Mouse (Mus musculus) hindbrain, embryonic 14.5 days (tissue): ENCODE measurements around the gene Fuz. TPM values are rescaled to one million over a fixed set of nuclear protein-coding genes. Genes with fewer than 3 reads are reported as not detected.
"Not testable (repeated sequence)": the region's sequence is repeated elsewhere in the genome, so short reads cannot be mapped to it uniquely, and the experiment has no call there.

Source experiments
- ATAC-seq: fragments of 200-750 bp; cut with Nextera tagmentation; 2 replicates; pipeline ENCODE4 v1.8.0; 2017; ENCODE audit warnings: moderate number of reproducible peaks, mild to moderate bottlenecking, moderate TSS enrichment, moderate library complexity; ENCODE audit not compliant: low FRiP score
- DNase-seq: peaks from one replicate; pipeline ENCODE4 v3.0.0-alpha.2; 2015; ENCODE audit warnings: low spot score
- H3K27ac ChIP-seq: fragments of 300-500 bp; sonication (generic); 2 replicates; pipeline ENCODE4 v1.5.1; 2014; ENCODE audit warnings: mild to moderate bottlenecking, moderate library complexity
- H3K27me3 ChIP-seq: fragments of 300-500 bp; sonication (generic); 2 replicates; pipeline ENCODE4 v1.6.1; 2014; ENCODE audit warnings: mild to moderate bottlenecking, low read length, mixed read lengths; ENCODE audit not compliant: control insufficient read depth, insufficient read depth
- H3K36me3 ChIP-seq: fragments of 300-500 bp; sonication (generic); replicated peaks from 2 replicates; pipeline ENCODE4 v1.6.1; 2014; ENCODE audit not compliant: control insufficient read depth, insufficient read depth
- H3K4me1 ChIP-seq: fragments of 300-500 bp; sonication (generic); replicated peaks from 2 replicates; pipeline ENCODE4 v1.6.1; 2014; ENCODE audit warnings: antibody characterized with exemption, low read length, mixed read lengths; ENCODE audit not compliant: control insufficient read depth, insufficient read depth
- H3K4me2 ChIP-seq: fragments of 300-500 bp; sonication (generic); replicated peaks from 2 replicates; pipeline ENCODE4 v1.6.1; 2014; ENCODE audit warnings: mild to moderate bottlenecking, moderate library complexity
- H3K4me3 ChIP-seq: fragments of 300-500 bp; sonication (generic); replicated peaks from 2 replicates; pipeline ENCODE4 v1.5.1; 2014; ENCODE audit warnings: mild to moderate bottlenecking, low read length
- H3K9ac ChIP-seq: fragments of 300-500 bp; sonication (generic); 2 replicates; pipeline ENCODE4 v1.6.1; 2014
- H3K9me3 ChIP-seq: fragments of 300-500 bp; sonication (generic); 2 replicates; pipeline ENCODE4 v1.6.1; 2016; ENCODE audit warnings: low read length; ENCODE audit not compliant: control insufficient read depth
- WGBS: fragments of 180-500 bp; shearing (Covaris S2); extraction: QIAGEN DNeasy Blood & Tissue Kit; methylation state at CpG from one replicate; pipeline ENCODE4 v1.1.7; 2014; 5-methylcytosine and 5-hydroxymethylcytosine counted together
- polyA plus RNA-seq: library from polyadenylated mRNA; unstranded; fragments of >200 nt; fragmentation: Nextera tagmentation; extraction: Ambion mirVana; gene quantifications from 2 replicates; pipeline ENCODE4 v1.2.1, GENCODE M21; 2014

Gene Fuz
- polyA plus RNA-seq, 1 experiment from 2014 or later, result 15.9 TPM

DNA sequence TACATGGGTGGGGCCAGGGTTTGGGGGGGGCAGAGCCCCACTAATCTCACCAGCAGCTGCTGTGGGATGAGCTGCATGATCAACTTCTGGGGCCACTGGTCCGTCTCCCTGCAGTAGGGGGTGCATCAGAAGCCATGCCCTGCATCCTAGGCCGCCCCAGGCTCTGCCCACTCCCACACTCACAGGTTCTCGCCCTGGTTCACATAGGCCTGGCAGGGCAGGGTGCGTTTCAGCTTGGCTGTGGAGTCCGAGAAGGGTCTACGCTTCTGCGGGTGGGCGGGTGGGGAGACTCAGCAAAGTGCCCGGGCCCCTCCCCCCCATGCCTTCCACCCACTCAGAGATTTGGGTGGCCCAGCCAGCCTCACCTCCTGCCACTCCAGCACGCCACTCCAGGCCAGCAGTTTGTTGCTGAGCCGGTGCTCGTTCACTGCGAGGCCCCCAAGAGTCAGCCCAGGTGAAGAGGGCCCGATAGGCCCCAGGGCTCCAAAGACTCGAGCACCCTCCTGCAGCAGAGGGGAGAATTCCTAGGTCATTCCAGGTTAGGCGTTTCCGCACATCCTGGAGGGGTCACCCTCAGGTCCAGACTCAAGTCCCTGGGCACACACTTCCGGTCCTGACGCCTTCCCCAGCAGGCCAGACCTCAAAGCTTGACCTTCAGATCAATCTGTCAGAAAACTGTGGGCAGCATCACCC, 28.7 kb upstream of the Fuz start:
- peaks cover 48% of the 10 kb centered on the region for H3K36me3 ChIP-seq
- no peaks in the 10 kb centered on the region for H3K9me3 ChIP-seq
- 67% methylated on average over 18 of the region's 19 CpGs for WGBS
- H3K27me3 ChIP-seq, result no peaks in the 10 kb centered on the region
- H3K4me2 ChIP-seq, result peak overlapping the region; percentile 89
- H3K9ac ChIP-seq, result peak overlapping the region; percentile 100
- no peak overlapping the region for H3K27ac ChIP-seq
- peak overlapping the region; percentile 96 for H3K4me3 ChIP-seq
- peaks cover 37% of the 10 kb centered on the region for H3K4me1 ChIP-seq
- DNase-seq (no peak), ATAC-seq (no peak)

DNA sequence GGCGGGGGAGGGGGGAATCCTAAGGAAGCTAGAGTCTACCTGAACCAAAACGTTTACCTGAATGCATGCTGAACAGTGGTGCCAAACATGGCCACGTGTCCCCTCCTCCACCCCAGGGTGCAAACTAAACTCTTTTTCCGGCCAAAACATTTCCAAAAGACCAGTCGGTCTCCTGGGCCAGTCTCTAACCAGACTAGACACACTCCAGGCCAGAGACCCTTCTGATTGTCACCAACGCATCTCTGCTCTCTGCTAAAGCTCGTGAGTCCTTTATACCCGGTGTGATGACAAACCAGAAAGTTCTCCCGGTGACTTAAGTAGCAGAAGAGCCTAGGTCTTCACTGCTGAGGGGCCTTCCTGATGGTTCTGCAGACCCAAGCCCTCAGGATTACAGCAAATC, 28.1 kb upstream of the Fuz start:
- Histone ChIP-seq H3K9ac (peak overlapping the region; percentile 100), H3K27me3 (no peaks in the 10 kb centered on the region), H3K36me3 (peaks cover 42% of the 10 kb centered on the region), H3K4me1 (peaks cover 37% of the 10 kb centered on the region), H3K9me3 (no peaks in the 10 kb centered on the region), H3K27ac (no peak overlapping the region), H3K4me3 (peak overlapping the region; percentile 96), H3K4me2 (peak overlapping the region; percentile 89)
- WGBS, result 54% methylated on average over 9 of the region's 9 CpGs
- DNase-seq (no peak), ATAC-seq (no peak)

DNA sequence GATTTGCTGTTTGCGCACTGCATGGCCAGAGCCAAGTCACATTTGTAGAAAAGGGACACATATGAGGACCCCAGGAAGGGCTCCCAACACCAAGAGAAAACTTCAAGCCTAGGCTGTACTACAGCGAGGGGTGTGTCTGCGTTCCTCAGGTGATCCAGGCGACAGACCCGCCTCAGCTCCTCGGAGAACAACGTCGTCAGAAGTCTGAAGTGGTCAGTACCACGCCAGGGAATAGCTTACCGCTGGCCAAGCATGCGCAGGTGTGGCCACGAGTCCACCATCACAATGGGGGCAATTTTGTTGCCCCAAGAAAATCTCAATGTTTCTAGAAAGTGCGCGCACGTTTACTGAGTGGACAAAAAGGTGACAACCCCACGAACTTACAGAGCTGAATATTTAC, 27.4 kb upstream of the Fuz start:
- ATAC-seq (no peak), DNase-seq (no peak)
- Histone ChIP-seq H3K27ac (peak overlapping the region; percentile 100), H3K4me2 (peak overlapping the region; percentile 89), H3K9ac (peak overlapping the region; percentile 100), H3K4me1 (peaks cover 37% of the 10 kb centered on the region), H3K9me3 (no peaks in the 10 kb centered on the region), H3K4me3 (peak overlapping the region; percentile 96), H3K27me3 (no peaks in the 10 kb centered on the region), H3K36me3 (peaks cover 35% of the 10 kb centered on the region)
- 6% methylated on average over 16 of the region's 16 CpGs for WGBS

DNA sequence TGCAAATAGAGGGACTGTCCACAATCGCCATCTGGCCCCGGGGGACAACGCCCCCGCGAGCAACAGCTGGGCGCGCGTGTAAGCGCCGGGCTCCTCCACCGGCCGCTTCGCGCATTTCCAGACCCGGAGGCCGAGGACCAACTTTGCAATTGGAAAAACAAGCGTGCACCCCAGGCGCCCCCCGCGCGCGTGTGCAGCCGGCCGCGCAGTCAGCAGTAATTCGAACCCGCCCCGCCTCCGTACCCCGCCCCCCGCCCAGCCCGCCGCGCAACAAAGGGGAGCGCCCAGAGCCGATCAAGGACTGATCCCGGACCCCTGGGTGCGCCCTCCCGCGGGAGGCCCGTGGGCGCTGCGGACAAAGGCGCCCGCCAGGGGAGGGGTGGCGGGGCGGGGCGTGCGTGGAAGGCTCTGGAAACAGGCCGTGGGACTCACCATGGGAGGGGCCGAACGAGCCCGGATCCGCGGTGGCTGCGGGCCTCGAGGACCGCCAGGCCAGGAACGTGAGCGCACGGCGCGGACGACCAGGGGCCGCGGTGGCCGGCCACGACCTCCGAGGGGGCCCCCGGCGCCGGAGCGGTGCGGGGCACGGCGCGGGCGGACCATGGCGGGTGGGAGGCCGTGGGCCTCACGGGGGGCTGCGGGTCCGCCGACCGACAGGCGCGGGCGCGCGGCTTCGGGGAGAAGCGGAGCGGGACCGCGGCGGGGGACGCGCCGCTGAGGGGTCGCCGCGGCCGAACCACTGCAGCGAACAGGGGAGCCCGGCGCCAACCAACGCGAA, 26.8 kb upstream of the Fuz start:
- peak; percentile 9; the same call in 1 of the 2 replicates for ATAC-seq
- Histone ChIP-seq H3K4me2 (peak overlapping the region; percentile 89), H3K4me1 (peaks cover 37% of the 10 kb centered on the region), H3K9me3 (no peaks in the 10 kb centered on the region), H3K36me3 (peaks cover 29% of the 10 kb centered on the region), H3K9ac (peak overlapping the region; percentile 100), H3K4me3 (peak overlapping the region; percentile 96), H3K27me3 (no peaks in the 10 kb centered on the region), H3K27ac (peak overlapping the region; percentile 100)
- DNase-seq, result peak; percentile 56
- under 1% methylated on average over 94 of the region's 108 CpGs for WGBS

DNA sequence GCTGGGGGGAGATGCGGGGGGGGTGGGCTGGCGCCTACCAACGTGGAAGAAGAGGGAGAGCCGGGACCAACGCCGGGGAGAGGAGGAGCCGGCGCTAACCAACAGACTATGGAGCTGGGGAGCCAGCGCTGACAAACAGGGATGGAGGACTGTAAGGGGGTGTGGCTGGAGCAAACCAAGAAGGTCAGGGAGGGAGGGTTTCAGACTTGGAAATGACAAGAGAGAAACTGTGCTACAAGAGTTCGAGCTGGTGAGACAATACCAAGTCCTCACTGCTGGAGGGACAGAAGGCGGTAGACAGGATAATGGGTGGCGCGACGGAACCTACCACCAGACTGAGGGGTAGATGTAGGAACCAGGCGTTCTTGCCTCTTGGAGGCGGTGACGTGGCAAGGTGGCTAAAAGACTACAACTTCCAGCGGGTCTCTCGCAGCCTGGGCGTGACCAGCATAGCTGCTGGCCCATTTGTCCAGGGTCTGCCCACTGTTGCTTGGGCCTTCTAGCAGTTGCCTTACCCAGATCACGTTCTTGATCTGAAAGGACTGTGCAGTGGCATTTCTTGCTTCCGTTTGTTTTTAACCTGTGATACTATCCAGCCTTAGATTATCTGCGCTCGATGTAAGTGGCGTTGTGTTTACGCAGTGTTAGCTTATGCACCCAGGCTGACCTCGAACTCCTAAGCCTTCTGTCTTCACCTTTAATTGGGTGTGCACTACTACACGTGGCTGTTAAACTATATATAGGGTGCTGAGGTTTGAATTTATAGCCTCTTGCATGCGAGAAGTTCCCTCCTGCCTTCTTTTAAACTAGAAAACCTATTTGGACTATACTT, 26.0 kb upstream of the Fuz start, which contains the start of gene Ptov1:
Gene Ptov1, minus strand, starts transcription at position 92 of the 832 bp plus-strand sequence.
- H3K9ac ChIP-seq, result peak within 1 kb of the TSS; percentile 100
- H3K27ac ChIP-seq, result peak within 1 kb of the TSS; percentile 100
- H3K4me3 ChIP-seq, result peak within 1 kb of the TSS; percentile 96
- ATAC-seq (peak; percentile 95), DNase-seq (peak; percentile 92)
- WGBS, result 10% methylated on average over 29 of the region's 29 CpGs
- H3K36me3 ChIP-seq, result peaks cover 21% of the 10 kb centered on the region
- H3K4me2 ChIP-seq, result peak within 1 kb of the TSS; percentile 89
- peaks cover 37% of the 10 kb centered on the region for H3K4me1 ChIP-seq
- H3K27me3 ChIP-seq, result no peaks in the 10 kb centered on the region
- no peaks in the 10 kb centered on the region for H3K9me3 ChIP-seq

DNA sequence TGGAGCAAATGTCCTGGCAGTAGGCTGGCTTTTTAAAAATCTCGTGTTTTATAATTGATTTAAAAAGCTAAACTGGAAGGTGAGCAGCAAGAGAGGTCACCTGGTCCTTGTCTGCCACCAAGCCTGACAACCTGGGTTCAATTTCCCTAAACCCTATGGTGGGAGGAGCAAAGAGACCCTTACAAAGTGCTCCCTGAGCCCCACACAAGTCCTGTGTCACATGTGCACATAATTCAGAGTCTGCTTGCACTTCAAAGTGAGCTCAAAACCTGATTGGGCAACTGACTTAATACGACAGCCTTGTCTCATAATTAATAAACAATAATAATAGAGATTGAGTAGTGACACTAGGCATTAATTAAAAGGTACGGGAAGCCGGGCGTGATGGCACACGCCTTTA, 25.3 kb upstream of the Fuz start:
- peak overlapping the region; percentile 100 for H3K9ac ChIP-seq
- WGBS, result 79% methylated on average over 6 of the region's 6 CpGs
- DNase-seq, result no peak

DNA sequence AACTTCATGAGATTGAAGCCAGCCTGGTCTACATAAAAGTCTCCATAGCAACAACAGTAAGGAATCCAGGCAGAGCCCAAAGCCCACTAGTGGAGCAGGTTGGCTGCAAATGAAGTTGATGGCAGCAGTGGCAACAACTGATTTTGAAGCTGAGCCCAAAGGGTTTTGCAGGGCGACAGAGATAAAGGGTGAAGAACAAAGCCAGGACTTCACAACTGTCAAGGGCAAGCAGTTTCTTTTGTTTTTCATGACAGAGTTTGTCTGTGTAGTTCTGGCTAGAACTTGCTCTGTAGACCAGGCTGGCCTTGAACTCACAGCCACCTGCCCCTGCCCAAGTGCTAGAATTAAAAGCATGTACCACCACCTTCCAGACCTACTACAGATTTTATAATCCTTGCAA, 24.7 kb upstream of the Fuz start:
- H3K4me1 ChIP-seq, result peaks cover 29% of the 10 kb centered on the region
- H3K9ac ChIP-seq, result no peak overlapping the region
- DNase-seq (no peak), ATAC-seq (no peak)
- 32% methylated on average over 1 of the region's 1 CpGs for WGBS
- H3K36me3 ChIP-seq, result peaks cover 13% of the 10 kb centered on the region
- H3K27ac ChIP-seq, result no peak overlapping the region
- no peak overlapping the region for H3K4me2 ChIP-seq
- no peaks in the 10 kb centered on the region for H3K9me3 ChIP-seq
- no peaks in the 10 kb centered on the region for H3K27me3 ChIP-seq
- H3K4me3 ChIP-seq, result no peak overlapping the region

More for the DNA sequence above, 25.3 kb upstream of the Fuz start:
- Histone ChIP-seq H3K4me3 (peak overlapping the region; percentile 96; the same call in 1 of the 2 replicates), H3K27ac (peak overlapping the region; percentile 100), H3K9me3 (no peaks in the 10 kb centered on the region), H3K36me3 (peaks cover 14% of the 10 kb centered on the region), H3K27me3 (no peaks in the 10 kb centered on the region), H3K4me1 (peaks cover 35% of the 10 kb centered on the region), H3K4me2 (peak overlapping the region; percentile 89)
- ATAC-seq, result no peak

DNA sequence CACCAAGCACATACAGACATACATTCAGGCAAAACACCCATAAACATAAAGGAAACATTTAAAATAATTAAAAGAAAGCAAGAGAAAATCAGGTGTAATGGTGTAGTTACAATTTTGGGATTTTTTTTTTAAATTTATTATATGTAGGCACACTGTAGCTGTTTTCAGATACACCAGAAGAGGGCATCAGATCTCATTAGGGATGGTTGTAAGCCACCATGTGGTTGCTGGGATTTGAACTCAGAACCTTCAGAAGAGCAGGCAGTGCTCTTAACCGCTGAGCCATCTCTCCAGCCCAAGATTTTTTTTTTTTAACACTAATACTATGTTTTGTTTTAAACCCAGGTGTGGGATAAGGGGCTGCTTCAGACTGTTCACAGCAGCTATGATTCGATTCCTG, 24.1 kb upstream of the Fuz start:
- not testable (repeated sequence) for H3K9ac ChIP-seq, H3K27ac ChIP-seq, DNase-seq, H3K4me3 ChIP-seq, ATAC-seq, H3K4me2 ChIP-seq, H3K9me3 ChIP-seq, H3K27me3 ChIP-seq
- Histone ChIP-seq H3K4me1 (peaks cover 23% of the 10 kb centered on the region), H3K36me3 (peaks cover 12% of the 10 kb centered on the region)
- 95% methylated on average over 2 of the region's 2 CpGs for WGBS

DNA sequence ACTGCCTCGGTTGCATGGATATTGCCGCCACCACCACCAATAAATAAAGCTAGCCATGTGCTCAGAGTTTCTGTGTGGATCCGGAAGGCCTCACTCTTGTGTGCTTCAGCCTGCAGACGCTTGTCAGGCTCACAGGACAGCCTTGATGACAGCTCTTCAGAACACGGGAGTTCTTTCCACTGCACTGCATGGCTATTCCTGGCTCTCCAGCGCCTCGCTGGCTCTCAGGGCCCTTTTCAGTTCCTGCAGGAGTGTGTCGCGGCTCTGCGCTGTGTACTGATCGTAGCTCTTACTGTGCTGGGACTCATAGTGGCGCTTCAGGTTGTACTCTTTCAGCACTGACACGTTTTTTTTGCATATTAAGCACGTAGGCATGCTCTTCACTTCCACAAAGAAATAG, 18.0 kb upstream of the Fuz start:
- no peak overlapping the region for H3K9ac ChIP-seq
- no peak overlapping the region for H3K4me2 ChIP-seq
- peaks cover 71% of the 10 kb centered on the region for H3K36me3 ChIP-seq
- no peaks in the 10 kb centered on the region for H3K9me3 ChIP-seq
- H3K27me3 ChIP-seq, result no peaks in the 10 kb centered on the region
- no peak overlapping the region for H3K4me3 ChIP-seq
- H3K4me1 ChIP-seq, result no peaks in the 10 kb centered on the region
- no peak for ATAC-seq
- no peak for DNase-seq
- WGBS, result 91% methylated on average over 14 of the region's 14 CpGs
- no peak overlapping the region for H3K27ac ChIP-seq
